Mouse (Mus musculus) Muller cell, postnatal 12 days (primary cell): ENCODE data around the gene Spsb1.
A peak's percentile ranks its signal among the peaks of the same experiment; 100 is the strongest.

Experiments
- DNase-seq: peaks from one replicate; pipeline ENCODE4 v3.0.0-alpha.2; 2015; ENCODE audit errors: inconsistent ontology term

The Spsb1 gene

DNA sequence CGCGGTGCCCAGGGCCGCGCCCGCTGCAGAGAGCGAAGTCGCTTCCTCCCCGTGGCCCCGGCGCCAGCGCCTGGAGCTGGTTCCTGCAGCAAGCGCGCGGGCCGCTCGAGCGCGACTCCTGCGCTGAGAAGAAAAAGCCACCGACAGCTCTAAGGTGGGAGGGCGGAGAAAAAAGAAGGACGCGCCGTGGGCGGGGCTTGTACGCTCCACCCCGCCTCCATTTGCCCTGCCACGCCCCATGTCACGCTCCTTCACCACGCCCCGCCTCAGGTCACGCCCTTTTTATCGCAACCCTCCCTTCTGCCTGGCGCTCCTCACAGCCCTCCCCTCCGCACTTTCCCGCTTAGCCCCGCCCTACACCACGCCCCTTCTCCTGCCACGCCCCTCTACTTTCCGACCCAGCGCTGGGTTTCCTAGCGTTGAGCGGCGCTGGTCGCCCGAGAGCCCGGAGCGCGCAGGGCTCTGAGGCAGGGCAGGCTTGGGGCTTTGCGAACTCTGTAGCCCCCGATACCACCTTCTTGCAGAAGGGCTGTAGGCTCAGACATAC, at the start of gene Spsb1:
Spsb1 (minus strand) TSS at position 151 of the 547 bp plus-strand sequence.
- DNase-seq = peak; percentile 99

DNA sequence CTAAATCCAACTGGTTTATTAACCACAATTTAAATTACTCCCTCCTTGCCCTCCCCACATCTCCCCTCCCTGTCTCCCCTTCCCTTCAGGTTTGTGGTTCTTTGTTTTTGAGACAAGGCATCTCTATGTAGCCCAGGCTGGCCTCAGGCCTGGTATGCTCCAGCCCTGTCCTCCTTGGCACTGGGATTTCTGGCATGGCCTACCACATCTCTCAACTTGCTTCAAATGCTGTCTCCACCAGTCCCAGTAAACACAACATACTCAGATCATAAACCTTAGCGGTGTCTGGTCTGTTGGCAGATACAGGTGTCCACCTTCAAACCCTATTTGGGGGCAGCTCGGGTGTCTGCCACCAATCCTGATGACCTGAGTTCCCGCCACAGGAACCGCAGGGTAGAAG, 48.8 kb upstream of the Spsb1 start:
- no peak for DNase-seq

DNA sequence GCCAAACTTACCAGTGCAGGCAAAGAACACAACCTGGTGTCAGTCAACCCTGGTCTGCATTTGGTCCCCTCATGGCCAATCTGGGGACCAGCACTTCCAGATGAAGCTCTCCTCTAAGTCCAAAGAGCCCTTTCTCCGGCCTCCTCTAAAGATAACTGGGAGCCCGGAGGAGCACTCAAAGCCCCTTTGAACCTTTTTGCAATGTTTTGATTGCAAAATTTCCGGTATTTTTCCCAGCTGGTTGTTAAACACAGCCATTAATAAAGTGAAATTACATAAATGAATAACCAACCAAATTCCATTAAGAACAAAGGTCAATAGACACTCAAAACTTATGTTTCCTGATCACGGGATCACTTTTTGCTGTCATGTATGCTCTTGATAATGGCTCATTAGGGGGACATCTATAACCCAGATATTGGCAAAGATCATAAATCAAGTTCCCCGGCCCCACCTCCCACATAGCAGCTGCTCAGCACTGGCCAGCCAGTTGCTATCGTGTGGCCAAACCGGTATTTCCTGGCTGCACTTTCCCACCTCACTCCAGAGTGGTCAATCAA, 48.3 kb upstream of the Spsb1 start:
- DNase-seq = no peak

DNA sequence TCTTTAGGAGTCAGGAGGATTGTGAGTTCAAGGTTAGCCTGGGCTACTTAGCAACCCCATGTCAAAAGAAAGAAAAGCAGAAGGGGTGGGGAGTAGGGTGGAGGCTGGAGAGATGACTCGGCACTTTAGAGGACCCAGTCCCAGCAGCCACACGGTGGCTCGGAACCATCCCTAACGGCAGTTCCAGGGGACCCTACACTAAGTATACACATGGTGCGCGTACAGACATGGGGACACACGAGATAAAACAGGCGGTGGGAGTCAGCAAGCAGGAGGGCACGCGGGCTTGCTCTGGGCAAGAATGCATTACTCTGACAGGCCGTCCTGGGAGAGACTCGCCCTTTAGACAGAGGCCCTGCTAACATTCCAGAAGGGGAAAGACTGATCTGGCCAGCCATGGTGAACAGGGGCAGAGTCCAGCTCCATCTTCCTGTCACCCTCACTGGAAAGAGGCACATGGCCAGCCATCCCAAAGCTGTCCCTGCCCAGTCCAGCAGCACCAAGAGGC, 47.2 kb upstream of the Spsb1 start:
- no peak for DNase-seq

GRCm38 (mm10) chr4:150001221-150001860, 46.5 kb upstream of the Spsb1 start:
- DNase-seq = peak; percentile 58

DNA sequence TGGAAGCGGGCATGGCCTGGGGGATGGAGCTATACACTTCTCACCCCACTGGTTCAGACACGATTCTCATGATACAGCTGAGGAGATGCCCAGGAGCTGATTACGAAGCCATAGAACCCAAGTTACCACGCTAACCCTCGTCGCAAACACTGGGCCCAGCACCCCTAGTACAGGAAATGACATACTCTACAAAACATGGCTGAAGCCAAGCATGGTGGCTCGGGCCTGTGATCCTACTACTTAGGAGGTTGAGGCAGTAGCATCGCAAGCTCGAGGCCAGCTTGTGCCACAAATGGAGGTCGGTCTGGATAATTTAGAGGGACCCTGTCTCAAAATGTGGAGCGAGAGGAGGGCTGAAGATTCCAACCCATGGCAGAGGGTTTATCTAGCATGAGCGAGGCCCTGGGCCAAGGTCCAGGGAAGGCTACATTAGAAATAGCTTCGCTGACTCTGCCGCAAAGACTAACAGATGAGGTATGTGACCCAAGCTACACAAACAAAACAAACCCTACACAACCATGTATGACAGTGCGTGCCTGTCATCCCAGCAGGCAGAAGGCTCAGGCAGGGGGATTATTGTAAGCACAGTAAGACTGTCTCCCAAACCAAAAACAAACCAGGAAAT, 45.2 kb upstream of the Spsb1 start:
- no peak for DNase-seq

DNA sequence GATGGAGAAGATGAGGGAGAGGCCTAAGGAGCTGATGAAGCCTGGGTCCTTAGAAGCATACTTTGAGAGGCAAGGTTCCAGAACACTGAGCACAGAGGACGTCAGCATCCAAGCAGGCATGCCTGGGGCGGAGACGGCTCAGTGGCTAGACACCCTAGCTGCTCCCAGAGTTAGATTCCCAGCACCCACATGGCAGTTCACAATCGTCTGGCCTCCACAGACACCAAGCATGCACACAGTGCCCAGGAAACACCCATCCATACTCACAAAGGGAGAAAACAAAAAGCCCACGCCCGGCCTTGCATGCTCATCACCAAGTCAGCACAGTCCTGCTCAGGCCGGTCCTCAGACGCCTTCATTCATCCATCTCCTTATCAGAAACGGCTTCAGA, 44.7 kb upstream of the Spsb1 start:
- no peak for DNase-seq

GRCm38 (mm10) chr4:149998786-149999509, 44.1 kb upstream of the Spsb1 start:
- DNase-seq = no peak

- DNase-seq = no peak
These were observed 43.2 kb upstream of the Spsb1 start for GRCm38 (mm10) chr4:149997999-149998398.

DNA sequence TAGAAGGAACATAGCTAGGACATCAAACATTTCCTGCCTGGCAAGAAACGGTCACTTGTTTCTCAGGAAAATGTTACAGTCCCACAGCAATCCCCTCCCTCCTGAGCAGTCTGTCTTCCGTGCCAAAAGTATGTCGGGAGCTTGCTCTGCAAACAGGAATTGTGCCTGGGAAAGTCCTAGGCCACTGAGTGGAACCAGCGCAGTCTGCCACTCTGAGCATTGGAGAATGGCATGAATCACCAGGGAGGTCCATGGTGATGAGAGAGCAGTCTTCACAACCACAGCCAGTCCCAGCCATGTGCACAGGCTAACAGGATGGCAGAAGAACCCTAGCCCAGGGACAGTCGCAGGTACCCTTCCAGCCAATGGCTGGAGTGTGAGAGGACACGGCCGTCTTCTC, 41.6 kb upstream of the Spsb1 start:
- DNase-seq = no peak

DNA sequence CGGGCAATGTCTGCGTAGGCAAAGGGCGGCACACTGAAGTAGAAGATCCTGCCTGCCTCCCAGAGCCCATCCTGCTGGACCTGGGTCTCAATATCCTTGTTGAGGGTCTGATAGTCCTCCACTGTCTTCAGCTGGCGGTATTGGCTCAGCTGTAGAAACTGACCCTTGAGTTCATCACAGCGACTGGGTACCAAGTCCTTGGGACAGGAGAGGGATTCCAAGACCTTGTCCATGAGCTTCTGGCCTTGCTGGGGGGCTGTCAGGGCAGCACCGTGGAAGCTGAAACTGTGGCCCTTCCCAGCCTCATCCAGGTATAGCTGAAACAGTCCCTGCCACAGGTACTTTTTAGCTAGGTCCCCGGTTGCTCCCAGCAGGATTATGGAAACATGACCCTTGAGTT, 41.1 kb upstream of the Spsb1 start:
- no peak for DNase-seq

DNA sequence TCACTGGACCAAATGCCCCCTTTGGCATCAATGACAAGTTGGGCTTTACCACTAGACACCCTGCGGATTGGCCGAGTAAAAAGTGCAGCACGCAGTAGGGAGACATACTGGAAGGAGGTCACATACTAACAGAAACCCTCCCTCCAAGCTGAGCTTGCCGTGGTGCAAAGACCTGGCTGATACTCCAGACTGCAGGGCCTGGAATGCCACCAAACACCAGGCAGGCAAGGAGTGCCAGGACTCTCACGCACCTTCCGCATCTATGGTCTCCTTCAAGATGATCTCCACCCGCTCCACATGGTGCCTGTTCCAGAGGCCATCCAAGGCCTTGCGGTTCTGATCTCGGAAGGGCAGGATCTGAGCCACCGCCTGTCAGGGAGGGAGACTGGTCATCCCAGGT, 39.4 kb upstream of the Spsb1 start:
- no peak for DNase-seq

GRCm38 (mm10) chr4:149992670-149993032, 37.8 kb upstream of the Spsb1 start:
- DNase-seq = no peak

DNA sequence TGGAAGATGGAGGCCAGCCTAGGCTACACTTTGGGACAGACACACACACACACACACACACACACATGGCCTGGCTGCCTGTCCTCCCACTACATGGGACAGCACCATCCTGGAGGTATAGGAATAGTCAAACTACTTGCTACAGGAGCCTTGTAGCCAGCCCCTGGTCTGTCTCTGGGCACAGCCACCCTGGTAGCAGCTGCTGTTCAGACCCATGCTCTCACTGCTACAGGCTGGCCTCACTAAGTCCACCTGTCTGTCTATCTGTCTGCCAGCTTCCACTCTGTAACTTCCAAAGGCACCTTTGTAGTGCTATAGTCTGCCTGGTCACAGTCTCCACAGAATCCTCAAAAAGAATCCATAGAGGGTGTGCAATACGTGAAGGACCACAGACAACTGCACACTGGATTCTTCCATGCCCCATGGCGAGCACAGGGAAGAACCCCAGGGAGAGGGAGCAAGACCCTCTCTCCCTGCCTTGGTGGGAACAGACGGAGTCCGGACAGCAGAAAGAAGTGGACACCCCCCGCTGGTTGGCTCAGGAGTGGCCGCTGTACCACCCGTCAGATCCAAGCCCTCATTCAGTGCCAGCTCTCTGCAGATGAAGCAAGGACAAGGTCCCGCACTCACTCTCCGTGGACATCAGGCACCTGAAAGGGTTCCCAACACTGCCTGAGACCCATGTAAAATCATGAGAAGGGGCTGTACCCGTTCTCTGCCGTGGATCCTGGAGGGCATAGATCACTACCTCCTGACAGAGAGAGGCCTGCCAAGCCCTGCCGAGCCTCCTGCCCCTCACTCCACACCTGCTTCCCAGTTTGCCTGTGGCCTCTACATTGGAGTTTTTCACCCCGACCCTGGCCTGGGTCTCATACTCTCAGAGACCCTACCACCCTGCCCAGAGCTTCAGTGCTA, 37.2 kb upstream of the Spsb1 start:
- DNase-seq = no peak

- DNase-seq = peak; percentile 42
These were observed 36.3 kb upstream of the Spsb1 start for GRCm38 (mm10) chr4:149990954-149991633.

GRCm38 (mm10) chr4:149990212-149990953, 35.5 kb upstream of the Spsb1 start:
- peak; percentile 71 for DNase-seq

GRCm38 (mm10) chr4:149988931-149989556, 34.2 kb upstream of the Spsb1 start:
- peak; percentile 84 for DNase-seq

GRCm38 (mm10) chr4:149988301-149988700, 33.5 kb upstream of the Spsb1 start:
- DNase-seq = no peak

DNA sequence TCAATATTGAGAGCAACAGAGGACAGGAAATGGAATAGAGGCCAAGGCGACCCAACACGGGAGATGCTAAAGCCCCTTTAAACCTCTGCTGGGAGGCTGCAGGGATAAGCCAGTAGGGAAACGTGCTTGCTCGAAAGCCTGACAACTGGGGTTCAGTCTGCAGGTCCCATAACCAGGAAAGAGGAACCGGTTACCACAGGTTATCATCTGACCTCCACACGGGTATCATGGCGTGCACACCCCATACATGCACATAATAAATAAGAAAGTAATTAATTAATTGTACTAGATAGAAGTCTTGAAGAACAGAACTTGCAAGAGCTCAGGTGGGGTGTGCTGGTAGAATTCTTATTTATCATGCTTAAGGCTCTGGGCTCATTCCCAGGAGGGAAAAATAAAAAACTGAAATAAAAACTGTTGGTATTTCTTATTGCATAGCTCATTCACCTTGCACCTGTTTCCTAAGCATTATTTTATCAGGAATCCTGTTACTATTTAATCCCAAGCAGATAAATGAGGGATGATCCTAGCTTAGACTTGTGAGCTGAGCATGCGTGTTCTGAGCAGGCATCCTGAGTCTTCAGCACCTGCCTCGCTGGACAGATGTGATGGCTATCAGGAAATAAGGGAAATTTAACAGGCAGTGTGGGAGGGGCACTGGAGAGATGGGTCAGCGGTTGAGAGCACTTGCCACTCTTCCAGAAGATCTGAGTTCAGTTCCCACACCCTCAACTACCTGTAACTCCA, 32.0 kb upstream of the Spsb1 start:
- no peak for DNase-seq
